Mouse (Mus musculus): Measurements from ENCODE around the gene Rars2.

DNA sequence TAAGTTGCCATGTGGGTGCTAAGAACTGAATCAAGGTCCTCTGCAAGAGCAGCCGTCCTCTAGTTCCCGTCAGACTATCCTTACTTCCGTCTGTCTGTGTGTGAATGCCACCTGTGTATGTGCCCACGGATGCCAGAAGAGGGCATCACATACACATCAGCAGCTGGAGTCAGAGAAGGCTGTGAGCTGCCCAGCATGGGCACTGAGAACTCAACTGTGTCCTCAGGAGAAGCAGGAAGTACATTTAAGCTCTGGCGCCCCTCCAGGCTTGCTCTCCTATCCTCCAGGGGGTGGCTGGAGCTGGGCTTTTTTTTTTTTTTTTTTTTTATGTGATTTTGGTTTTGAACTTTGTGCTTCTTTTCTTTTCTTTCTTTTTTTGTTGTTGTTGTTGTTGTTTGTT lies 65.8 kb downstream of the Rars2 start:
- TF ChIP-seq CTCF (IDR thresholded peaks at IDR 0.05; ENCODE audit: low read depth): peak; percentile 44
- TF ChIP-seq EP300 (optimal IDR thresholded peaks at IDR 0.05): no peak
